Mouse (Mus musculus): ENCODE results near the gene Ndufs3.

DNA sequence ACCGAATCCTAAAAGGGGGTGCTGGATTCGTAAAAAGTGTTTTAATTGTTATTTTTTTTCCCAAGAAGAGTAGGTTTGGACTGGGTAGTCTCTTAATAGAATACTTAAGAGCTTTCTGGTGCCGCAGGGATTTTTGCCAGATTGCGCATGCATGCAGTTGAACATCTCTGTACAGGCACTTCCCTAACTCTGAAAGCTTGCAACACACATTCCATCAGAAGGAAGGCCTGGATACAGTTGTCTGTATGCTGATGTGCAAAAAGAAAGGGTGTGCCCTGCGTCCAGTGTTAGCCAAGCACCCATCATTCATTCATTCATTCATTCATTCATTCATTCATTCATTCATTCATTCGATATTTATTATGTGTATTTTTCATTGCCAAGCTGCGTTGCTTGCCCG, 35.1 kb upstream of the Ndufs3 start:
- TF ChIP-seq CTCF (IDR thresholded peaks at IDR 0.05; ENCODE audit: extremely low read depth, insufficient read depth, low read length): no peak
- TF ChIP-seq POLR2A (IDR thresholded peaks at IDR 0.05; ENCODE audit: extremely low read depth, insufficient read depth, low read length): no peak
